Mouse (Mus musculus) MEL (cell line): ENCODE data around the gene Ggta1. TPM values are rescaled to one million over a fixed set of nuclear protein-coding genes. Genes with fewer than 3 reads are reported as not detected.

Experiments used
- DNase-seq: peaks from one replicate; pipeline ENCODE4 v3.0.0; 2011; ENCODE audit warnings: low read depth, low spot score
- H3K27ac ChIP-seq: 2 replicates; pipeline ENCODE4 v1.5.1; 2012; ENCODE audit warnings: low read depth, mild to moderate bottlenecking, control low read depth, low read length, moderate library complexity; ENCODE audit not compliant: control insufficient read depth
- H3K27me3 ChIP-seq, 2 experiments: fragments of 150-350 bp in 1 of 2; sonication (generic) in 1 of 2; 2 replicates each; pipeline ENCODE4 v1.6.1; 2012; ENCODE audit warnings: low read length in 2 of 2, mild to moderate bottlenecking in 2 of 2, improper control_type of control experiment in 1 of 2, moderate library complexity in 1 of 2; ENCODE audit not compliant: insufficient read depth in 2 of 2, control insufficient read depth in 1 of 2
- H3K36me3 ChIP-seq, 2 experiments: 2 replicates each; pipeline ENCODE4 v1.6.1; 2012 to 2014; ENCODE audit warnings: low read length in 2 of 2, improper control_type of control experiment in 1 of 2, inconsistent platforms in 1 of 2, mild to moderate bottlenecking in 1 of 2; ENCODE audit not compliant: insufficient read depth in 2 of 2, control insufficient read depth in 1 of 2
- H3K4me1 ChIP-seq, 2 experiments: fragments of 150-350 bp in 1 of 2; sonication (generic) in 1 of 2; 2 replicates each; pipeline ENCODE4 v1.6.1; 2012; ENCODE audit warnings: low read length in 2 of 2, improper control_type of control experiment in 1 of 2, mild to moderate bottlenecking in 1 of 2; ENCODE audit not compliant: insufficient read depth in 2 of 2, control insufficient read depth in 1 of 2
- H3K4me3 ChIP-seq, 2 experiments: fragments of 150-350 bp in 1 of 2; sonication (generic) in 1 of 2; 2 replicates each; pipeline ENCODE4 v1.5.1; 2012; ENCODE audit warnings: low read depth in 2 of 2, low read length in 2 of 2, mild to moderate bottlenecking in 2 of 2, moderate library complexity in 2 of 2, control low read depth in 1 of 2, improper control_type of control experiment in 1 of 2; ENCODE audit not compliant: control insufficient read depth in 1 of 2, insufficient read depth in 1 of 2
- H3K79me2 ChIP-seq: 2 replicates; pipeline ENCODE4 v1.6.1; 2012; ENCODE audit warnings: mild to moderate bottlenecking, low read length, moderate library complexity; ENCODE audit not compliant: control insufficient read depth, poor library complexity, insufficient read depth
- H3K9ac ChIP-seq: 2 replicates; pipeline ENCODE4 v1.6.1; 2012; ENCODE audit warnings: low read depth, mild to moderate bottlenecking, control low read depth, low read length, moderate library complexity; ENCODE audit not compliant: control insufficient read depth, poor library complexity, severe bottlenecking
- H3K9me3 ChIP-seq: fragments of 150-350 bp; sonication (generic); replicated peaks from 2 replicates; pipeline ENCODE4 v1.6.1; 2012; ENCODE audit warnings: mild to moderate bottlenecking, low read length, improper control_type of control experiment, moderate library complexity; ENCODE audit not compliant: insufficient read depth
- BHLHE40 ChIP-seq: IDR thresholded peaks from 2 replicates; pipeline ENCODE4 v1.6.1; 2012; ENCODE audit warnings: low read depth, mild to moderate bottlenecking, inconsistent platforms, low read length, improper control_type of control experiment, borderline replicate concordance
- CTCF ChIP-seq, 3 experiments: IDR thresholded peaks in 2 of 3; conservative IDR thresholded peaks in 1 of 3; 2 replicates each; pipeline ENCODE4 v1.5.1; 2011 to 2012; ENCODE audit warnings: low read length in 3 of 3, low read depth in 2 of 3, mild to moderate bottlenecking in 2 of 3, improper control_type of control experiment in 1 of 3, inconsistent platforms in 1 of 3, mixed read lengths in 1 of 3, moderate library complexity in 1 of 3; ENCODE audit not compliant: control insufficient read depth in 1 of 3, insufficient read depth in 1 of 3, poor library complexity in 1 of 3, severe bottlenecking in 1 of 3
- E2F4 ChIP-seq: IDR thresholded peaks from 2 replicates; pipeline ENCODE4 v1.6.1; 2011; ENCODE audit warnings: low read depth, low read length, improper control_type of control experiment, borderline replicate concordance
- ELF1 ChIP-seq: IDR thresholded peaks from 2 replicates; pipeline ENCODE4 v1.6.1; 2014; ENCODE audit warnings: low read depth, mild to moderate bottlenecking, inconsistent platforms, low read length, improper control_type of control experiment, moderate library complexity
- GABPA ChIP-seq: IDR thresholded peaks from 2 replicates; pipeline ENCODE4 v1.6.1; 2012; ENCODE audit warnings: low read depth, mild to moderate bottlenecking, inconsistent platforms, low read length, improper control_type of control experiment, moderate library complexity
- GATA1 ChIP-seq: IDR thresholded peaks from 2 replicates; pipeline ENCODE4 v1.6.1; 2011; ENCODE audit warnings: low read depth, low read length, improper control_type of control experiment
- HCFC1 ChIP-seq: IDR thresholded peaks from 2 replicates; pipeline ENCODE4 v1.6.1; 2012; ENCODE audit warnings: low read depth, mild to moderate bottlenecking, inconsistent platforms, low read length, improper control_type of control experiment, moderate library complexity
- JUND ChIP-seq: IDR thresholded peaks from 2 replicates; pipeline ENCODE4 v1.6.1; 2011; ENCODE audit warnings: low read depth, mild to moderate bottlenecking, improper control_type of control experiment, low read length
- KAT2A ChIP-seq: conservative IDR thresholded peaks from 2 replicates; pipeline ENCODE4 v1.6.1; 2012; ENCODE audit warnings: low read depth, low read length, improper control_type of control experiment, inconsistent platforms
- MAX ChIP-seq: IDR thresholded peaks from 2 replicates; pipeline ENCODE4 v1.6.1; 2011; ENCODE audit warnings: low read length, improper control_type of control experiment
- MAZ ChIP-seq: IDR thresholded peaks from 2 replicates; pipeline ENCODE4 v1.6.1; 2012; ENCODE audit warnings: low read depth, mild to moderate bottlenecking, inconsistent platforms, low read length, improper control_type of control experiment
- MEF2A ChIP-seq: IDR thresholded peaks from 2 replicates; pipeline ENCODE4 v1.6.1; 2014; ENCODE audit warnings: low read depth, mild to moderate bottlenecking, inconsistent platforms, low read length, improper control_type of control experiment; ENCODE audit not compliant: poor library complexity, insufficient replicate concordance, severe bottlenecking; ENCODE audit errors: extremely low read depth
- MXI1 ChIP-seq: IDR thresholded peaks from 2 replicates; pipeline ENCODE4 v1.6.1; 2011; ENCODE audit warnings: mild to moderate bottlenecking, low read depth, low read length, improper control_type of control experiment
- MYB ChIP-seq: IDR thresholded peaks from 2 replicates; pipeline ENCODE4 v1.6.1; 2011; ENCODE audit warnings: mild to moderate bottlenecking, low read depth, low read length, improper control_type of control experiment
- NRF1 ChIP-seq: IDR thresholded peaks from 2 replicates; pipeline ENCODE4 v1.6.1; 2014; ENCODE audit warnings: low read depth, mild to moderate bottlenecking, inconsistent platforms, low read length, improper control_type of control experiment, moderate library complexity; ENCODE audit not compliant: poor library complexity, insufficient read depth, severe bottlenecking
- POLR2A ChIP-seq, 2 experiments: IDR thresholded peaks; 2 replicates each; pipeline ENCODE4 v1.6.1; 2011 to 2012; ENCODE audit warnings: low read length in 2 of 2, mild to moderate bottlenecking in 2 of 2, control low read depth in 1 of 2, improper control_type of control experiment in 1 of 2, low read depth in 1 of 2, moderate library complexity in 1 of 2; ENCODE audit not compliant: control insufficient read depth in 1 of 2, insufficient read depth in 1 of 2, poor library complexity in 1 of 2
- RAD21 ChIP-seq: IDR thresholded peaks from 2 replicates; pipeline ENCODE4 v1.6.1; 2011; ENCODE audit warnings: mild to moderate bottlenecking, low read depth, low read length, improper control_type of control experiment
- SMC3 ChIP-seq: IDR thresholded peaks from 2 replicates; pipeline ENCODE4 v1.6.1; 2011; ENCODE audit warnings: low read depth, low read length, improper control_type of control experiment
- TAL1 ChIP-seq: IDR thresholded peaks from 2 replicates; pipeline ENCODE4 v1.6.1; 2012; ENCODE audit warnings: mild to moderate bottlenecking, inconsistent platforms, low read length, moderate library complexity, mixed read lengths
- TBP ChIP-seq: IDR thresholded peaks from 2 replicates; pipeline ENCODE4 v1.8.0; 2011; ENCODE audit warnings: low read depth, low read length, improper control_type of control experiment
- UBTF ChIP-seq: IDR thresholded peaks from 2 replicates; pipeline ENCODE4 v1.6.1; 2012; ENCODE audit warnings: low read depth, mild to moderate bottlenecking, inconsistent platforms, low read length, improper control_type of control experiment, moderate library complexity, borderline replicate concordance; ENCODE audit not compliant: insufficient read depth
- USF1 ChIP-seq: IDR thresholded peaks from 2 replicates; pipeline ENCODE4 v1.6.1; 2014; ENCODE audit warnings: low read depth, mild to moderate bottlenecking, inconsistent platforms, low read length, improper control_type of control experiment, moderate library complexity
- ZC3H11A ChIP-seq: IDR thresholded peaks from 2 replicates; pipeline ENCODE4 v1.6.1; 2012; ENCODE audit warnings: low read depth, mild to moderate bottlenecking, inconsistent platforms, low read length, improper control_type of control experiment
- ZNF384 ChIP-seq: IDR thresholded peaks from 2 replicates; pipeline ENCODE4 v1.6.1; 2012; ENCODE audit warnings: low read depth, mild to moderate bottlenecking, inconsistent platforms, low read length, improper control_type of control experiment
- polyA plus RNA-seq, 2 experiments: library from polyadenylated mRNA; stranded (reverse) in 1 of 2; unstranded in 1 of 2; fragments of >175 nt in 1 of 2; fragments of >200 nt in 1 of 2; gene quantifications; 2 replicates each; pipeline versions ENCODE4 v1.2.1 to v1.2.4; 2012; ENCODE audit warnings: low replicate concordance in 2 of 2, low read depth in 1 of 2; ENCODE audit not compliant: insufficient read length in 2 of 2, insufficient read depth in 1 of 2, missing spikeins in 1 of 2
- total RNA-seq: library from RNA; depleted of rRNA; stranded (reverse); fragments of 300-350 nt; gene quantifications from 2 replicates; pipeline ENCODE4 v1.2.3, GENCODE M21; 2012

The Ggta1 gene
- total and polyA plus RNA-seq, 3 experiments: 29.2 to 30.7 TPM; not detected in 1

DNA sequence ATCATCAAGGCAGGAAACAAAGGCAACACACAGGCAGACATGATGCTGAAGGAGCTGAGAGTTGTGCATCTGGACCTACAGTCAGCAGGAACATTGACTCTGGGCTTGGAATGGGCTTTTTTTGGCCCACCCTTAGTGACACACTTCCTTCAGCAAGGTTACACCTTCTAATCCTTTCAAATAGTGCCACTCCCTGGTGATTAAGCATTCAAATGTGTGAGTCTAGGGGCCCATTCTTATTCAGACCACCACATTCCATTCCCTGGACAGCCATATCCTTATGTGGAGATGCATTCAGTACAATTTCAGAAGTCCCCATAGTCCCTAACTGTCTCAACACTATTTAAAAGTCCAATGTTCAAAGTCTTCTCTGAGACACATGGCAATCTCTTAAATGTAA, 92.3 kb downstream of the Ggta1 start:
- H3K4me1 ChIP-seq: no peaks in the 10 kb centered on the region
- H3K27me3 ChIP-seq: peaks cover 3 to 14% of the 10 kb centered on the region in 2 experiments
- no peak for DNase-seq
- H3K36me3 ChIP-seq: no peaks in the 10 kb centered on the region
- no peak overlapping the region for H3K4me3 ChIP-seq
- H3K9me3 ChIP-seq: no peaks in the 10 kb centered on the region
- TF ChIP-seq UBTF: no peak
- TF ChIP-seq NRF1: no peak
- TF ChIP-seq MAZ: no peak
- TF ChIP-seq HCFC1: no peak
- no peak for TF ChIP-seq MEF2A
- TF ChIP-seq KAT2A: no peak
- no peak for TF ChIP-seq TAL1
- no peak for TF ChIP-seq GABPA
- no peak for TF ChIP-seq GATA1
- TF ChIP-seq SMC3: no peak
- TF ChIP-seq RAD21: no peak
- no peak for TF ChIP-seq ZNF384
- no peak overlapping the region for H3K27ac ChIP-seq
- H3K9ac ChIP-seq: no peak overlapping the region
- no peaks in the 10 kb centered on the region for H3K79me2 ChIP-seq

- Histone ChIP-seq H3K27me3 (peaks cover 5 to 27% of the 10 kb centered on the region in 2 experiments), H3K79me2 (no peaks in the 10 kb centered on the region), H3K9me3 (no peaks in the 10 kb centered on the region), H3K9ac (no peak within 1 kb of the TSS), H3K27ac (no peak within 1 kb of the TSS), H3K4me1 (no peaks in the 10 kb centered on the region), H3K36me3 (no peaks in the 10 kb centered on the region), H3K4me3 (no peak within 1 kb of the TSS)
- TF ChIP-seq POLR2A (IDR thresholded peaks at IDR 0.05; ENCODE audit: control insufficient read depth in 1 of 2, insufficient read depth in 1 of 2, low read depth in 1 of 2, low read length in 2 of 2, poor library complexity in 1 of 2) (no peak), MAX (no peak), MXI1 (no peak), MAZ (no peak), RAD21 (no peak), BHLHE40 (no peak), JUND (no peak), USF1 (no peak), NRF1 (no peak), TBP (no peak), CTCF (IDR thresholded peaks at IDR 0.05 in 2 of 3, conservative IDR thresholded peaks at IDR 0.05 in 1 of 3; ENCODE audit: control insufficient read depth in 1 of 3, insufficient read depth in 1 of 3, low read depth in 2 of 3, low read length in 3 of 3, poor library complexity in 1 of 3, severe bottlenecking in 1 of 3) (no peak), ZC3H11A (no peak), GATA1 (no peak), KAT2A (no peak), E2F4 (no peak), ELF1 (no peak), MYB (no peak), SMC3 (no peak), UBTF (no peak), HCFC1 (no peak)
- DNase-seq: no peak
Observed at GRCm38 (mm10) chr2:35367629-35368028, 95.4 kb downstream of the Ggta1 start, which contains the start of gene 4930568D16Rik. TSS of gene 4930568D16Rik (minus strand) at chr2:35367729.
